Mouse (Mus musculus): ENCODE data around the gene Gng11.
A peak's percentile ranks its signal among the peaks of the same experiment; 100 is the strongest.

Gene Gng11

GRCm38 (mm10) chr6:4003890-4004306 is at the start of gene Gng11:
Gene Gng11, plus strand, starts transcription at chr6:4003904.
- DNase-seq (ENCODE audit: low spot score in 2 of 2): peak in 1 of 2 experiments; percentile 9

- DNase-seq (ENCODE audit: low spot score in 2 of 2): no peak
These were observed 48.7 kb upstream of the Gng11 start for GRCm38 (mm10) chr6:3954969-3955368.

- peak in 1 of 2 experiments; percentile 2 for DNase-seq (ENCODE audit: low spot score in 2 of 2)
These were observed 35.8 kb upstream of the Gng11 start for GRCm38 (mm10) chr6:3967676-3968626.

- DNase-seq (ENCODE audit: low spot score in 2 of 2): no peak
These were observed 30.0 kb upstream of the Gng11 start for GRCm38 (mm10) chr6:3973679-3974078.

- no peak for DNase-seq (ENCODE audit: low spot score in 2 of 2)
These were observed 20.9 kb upstream of the Gng11 start for GRCm38 (mm10) chr6:3982661-3983284.

GRCm38 (mm10) chr6:3988750-3989149 is 15.0 kb upstream of the Gng11 start, which contains the start of gene Tfpi2:
Gene Tfpi2, minus strand, starts transcription at chr6:3988919.
- no peak for DNase-seq (ENCODE audit: low spot score in 2 of 2)

- no peak for DNase-seq (ENCODE audit: low spot score in 2 of 2)
These were observed 10.2 kb upstream of the Gng11 start, which contains the start of gene Gngt1 for GRCm38 (mm10) chr6:3993492-3993891. Gene Gngt1, plus strand, starts transcription at chr6:3993792.

GRCm38 (mm10) chr6:3998089-3998488 is 5.6 kb upstream of the Gng11 start:
- no peak for DNase-seq (ENCODE audit: low spot score in 2 of 2)

GRCm38 (mm10) chr6:3999296-3999695 is 4.4 kb upstream of the Gng11 start:
- no peak for DNase-seq (ENCODE audit: low spot score in 2 of 2)

GRCm38 (mm10) chr6:4000716-4001115 is 3.0 kb upstream of the Gng11 start:
- no peak for DNase-seq (ENCODE audit: low spot score in 2 of 2)

- no peak for DNase-seq (ENCODE audit: low spot score in 2 of 2)
These were observed 259 bp upstream of the Gng11 start for GRCm38 (mm10) chr6:4003445-4003844.

- no peak for DNase-seq (ENCODE audit: low spot score in 2 of 2)
These were observed 1.1 kb downstream of the Gng11 start for GRCm38 (mm10) chr6:4004808-4005207.

- DNase-seq (ENCODE audit: low spot score in 2 of 2): no peak
These were observed 4.9 kb downstream of the Gng11 start for GRCm38 (mm10) chr6:4008501-4009040.

- no peak for DNase-seq (ENCODE audit: low spot score in 2 of 2)
These were observed 5.8 kb downstream of the Gng11 start for GRCm38 (mm10) chr6:4009548-4009947.

GRCm38 (mm10) chr6:4022645-4023044 is 18.9 kb downstream of the Gng11 start:
- no peak for DNase-seq (ENCODE audit: low spot score in 2 of 2)

- no peak for DNase-seq (ENCODE audit: low spot score in 2 of 2)
These were observed 22.7 kb downstream of the Gng11 start for GRCm38 (mm10) chr6:4026367-4026766.

- DNase-seq (ENCODE audit: low spot score in 2 of 2): no peak
These were observed 27.3 kb downstream of the Gng11 start for GRCm38 (mm10) chr6:4030956-4031355.

GRCm38 (mm10) chr6:4041821-4042220 is 38.1 kb downstream of the Gng11 start:
- no peak for DNase-seq (ENCODE audit: low spot score in 2 of 2)

- no peak for DNase-seq (ENCODE audit: low spot score in 2 of 2)
These were observed 43.5 kb downstream of the Gng11 start for GRCm38 (mm10) chr6:4047200-4047599.

GRCm38 (mm10) chr6:4052843-4053242 is 49.1 kb downstream of the Gng11 start:
- DNase-seq (ENCODE audit: low spot score in 2 of 2): no peak

GRCm38 (mm10) chr6:4054387-4054786 is 50.7 kb downstream of the Gng11 start:
- no peak for DNase-seq (ENCODE audit: low spot score in 2 of 2)
